Mouse (Mus musculus) neural tube, embryonic 11.5 days (tissue): ENCODE results near the gene Gdf9. TPM values are rescaled to one million over a fixed set of nuclear protein-coding genes. Genes with fewer than 3 reads are reported as not detected.
A peak's percentile ranks its signal among the peaks of the same experiment; 100 is the strongest.

ENCODE experiments used
- ATAC-seq: fragments of 200-750 bp; cut with Nextera tagmentation; 2 replicates; pipeline ENCODE4 v1.8.0; 2017; ENCODE audit warnings: moderate number of reproducible peaks, mild to moderate bottlenecking, moderate TSS enrichment, moderate library complexity; ENCODE audit not compliant: insufficient read depth, low FRiP score, low TSS enrichment
- DNase-seq: peaks from one replicate; pipeline ENCODE4 v3.0.0-alpha.2; 2015; ENCODE audit warnings: low spot score
- H3K27ac ChIP-seq: fragments of 300-500 bp; sonication (generic); 2 replicates; pipeline ENCODE4 v1.5.1; 2014; ENCODE audit warnings: low read depth, mild to moderate bottlenecking, low read length
- H3K27me3 ChIP-seq: fragments of 300-500 bp; sonication (generic); 2 replicates; pipeline ENCODE4 v1.6.1; 2014; ENCODE audit warnings: mild to moderate bottlenecking, low read length, mixed read lengths; ENCODE audit not compliant: control insufficient read depth, insufficient read depth
- H3K36me3 ChIP-seq: fragments of 300-500 bp; sonication (generic); 2 replicates; pipeline ENCODE4 v1.6.1; 2014; ENCODE audit warnings: mild to moderate bottlenecking, low read length, moderate library complexity, mixed read lengths; ENCODE audit not compliant: control insufficient read depth, insufficient read depth
- H3K4me1 ChIP-seq: fragments of 300-500 bp; sonication (generic); 2 replicates; pipeline ENCODE4 v1.6.1; 2014; ENCODE audit warnings: low read length, mixed read lengths; ENCODE audit not compliant: control insufficient read depth, insufficient read depth
- H3K4me2 ChIP-seq: fragments of 300-500 bp; sonication (generic); 2 replicates; pipeline ENCODE4 v1.6.1; 2014; ENCODE audit warnings: low read depth, mild to moderate bottlenecking, moderate library complexity
- H3K4me3 ChIP-seq: fragments of 300-500 bp; sonication (generic); 2 replicates; pipeline ENCODE4 v1.5.1; 2014; ENCODE audit warnings: low read depth, low read length
- H3K9ac ChIP-seq: fragments of 300-500 bp; sonication (generic); 2 replicates; pipeline ENCODE4 v1.6.1; 2014; ENCODE audit warnings: mild to moderate bottlenecking, low read length
- H3K9me3 ChIP-seq: fragments of 300-500 bp; sonication (generic); 2 replicates; pipeline ENCODE4 v1.6.1; 2016; ENCODE audit warnings: low read length; ENCODE audit not compliant: control insufficient read depth
- WGBS: fragments of 180-500 bp; shearing (Covaris S2); extraction: QIAGEN DNeasy Blood & Tissue Kit; methylation state at CpG from one replicate; pipeline ENCODE4 v1.1.7; 2014; 5-methylcytosine and 5-hydroxymethylcytosine counted together
- microRNA-seq: library from miRNA; unstranded; fragments of <30 nt; microRNA quantifications from one replicate; pipeline ENCODE4, GENCODE M21; 2016
- polyA plus RNA-seq: library from polyadenylated mRNA; unstranded; fragments of >200 nt; fragmentation: Nextera tagmentation; extraction: Ambion mirVana; gene quantifications from 2 replicates; pipeline ENCODE4 v1.2.1, GENCODE M21; 2014

Gdf9 gene
- polyA plus RNA-seq, 1 experiment from 2014 or later = 2.7 TPM

DNA sequence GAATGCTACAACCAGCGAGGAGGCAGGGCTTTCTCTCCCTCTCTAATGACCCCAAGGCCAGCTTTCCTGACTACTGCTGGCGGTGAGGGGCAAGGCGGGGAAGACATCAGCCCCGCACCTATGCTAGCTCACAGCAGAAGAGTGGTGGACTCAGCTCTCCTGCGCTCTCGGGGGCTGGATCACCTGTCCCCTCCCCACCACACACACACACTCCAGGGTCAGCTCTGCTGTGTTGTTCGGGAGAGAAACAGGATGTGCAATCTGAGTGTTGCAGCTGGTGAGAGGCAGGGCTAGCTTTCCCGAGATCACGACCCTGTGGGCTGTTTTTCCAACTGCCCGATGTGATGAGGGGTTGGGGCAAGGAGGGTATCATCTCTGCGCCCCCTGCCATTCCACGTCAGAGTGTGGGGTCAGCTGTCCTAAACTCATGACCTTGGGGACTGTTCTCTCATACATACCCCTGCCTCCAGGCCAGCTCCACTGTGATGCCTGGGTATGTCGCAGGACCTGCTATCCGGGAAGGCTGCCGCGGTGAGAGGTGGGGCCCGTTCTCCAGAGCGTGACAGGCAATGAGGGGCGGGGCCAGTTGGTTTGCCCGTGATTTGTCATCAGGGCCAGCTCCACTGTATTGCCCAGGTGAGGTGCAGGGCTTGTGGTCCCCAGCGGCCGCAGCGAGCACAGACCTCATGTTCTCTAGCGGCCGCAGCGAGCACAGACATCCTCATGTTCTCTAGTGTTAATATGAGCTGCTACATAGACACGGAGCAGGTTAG lies 56.2 kb downstream of the Gdf9 start:
- peak; percentile 19 for DNase-seq
- no peak for ATAC-seq
- Histone ChIP-seq H3K36me3 (no peaks in the 10 kb centered on the region), H3K27me3 (peaks cover 22% of the 10 kb centered on the region), H3K4me1 (peaks cover 3% of the 10 kb centered on the region; the same call in 1 of the 2 replicates), H3K4me3 (no peak overlapping the region), H3K9ac (no peak overlapping the region), H3K27ac (no peak overlapping the region), H3K4me2 (peak overlapping the region; percentile 15; the same call in 1 of the 2 replicates), H3K9me3 (no peaks in the 10 kb centered on the region)
- WGBS = 12% methylated on average over 27 of the region's 27 CpGs

Small RNA genes lying within 50 kb of the gene (microRNA-seq; reads per million reads assigned to microRNA genes)
- not detected for gene Mir6920

Other genes with a start within 250 kb of the Gdf9 start
- 109 and 115 TPM in 2 replicates for gene Hspa4, start 130.6 kb upstream of the Gdf9 start, polyA plus RNA-seq
- gene Zcchc10, start 106.3 kb upstream of the Gdf9 start, polyA plus RNA-seq = 24.8 and 28.5 TPM in 2 replicates
- gene Aff4, start 80.2 kb upstream of the Gdf9 start, polyA plus RNA-seq = 39.7 and 47.8 TPM in 2 replicates
- not detected in 2 replicates for gene Leap2, start 7.9 kb upstream of the Gdf9 start, polyA plus RNA-seq
- gene Uqcrq, start 192 bp upstream of the Gdf9 start, polyA plus RNA-seq = 559 and 570 TPM in 2 replicates
- gene Gm10447, start 26.1 kb downstream of the Gdf9 start, polyA plus RNA-seq = not detected in 2 replicates
- gene Shroom1, start 26.2 kb downstream of the Gdf9 start, polyA plus RNA-seq = 1.5 and 3.1 TPM in 2 replicates
- not detected in 2 replicates for gene Gm9837, start 39.5 kb downstream of the Gdf9 start, polyA plus RNA-seq
- not detected in 2 replicates for gene Gm9945, start 49.1 kb downstream of the Gdf9 start, polyA plus RNA-seq
- gene Sowaha, start 49.3 kb downstream of the Gdf9 start, polyA plus RNA-seq = 0.12 and 0.17 TPM in 2 replicates
- 21.5 and 21.8 TPM in 2 replicates for gene Sept8, start 88.2 kb downstream of the Gdf9 start, polyA plus RNA-seq
- 95.4 and 108 TPM in 2 replicates for gene Kif3a, start 136.4 kb downstream of the Gdf9 start, polyA plus RNA-seq
- gene Il4, start 187.6 kb downstream of the Gdf9 start, polyA plus RNA-seq = 2.5 and 4.0 TPM in 2 replicates
- not detected in 2 replicates for gene Il13, start 203.7 kb downstream of the Gdf9 start, polyA plus RNA-seq